Mouse (Mus musculus) neural tube, embryonic 10.5 days (tissue): Measurements from ENCODE around the gene Dynll1.
"Not testable (repeated sequence)": the region's sequence is repeated elsewhere in the genome, so short reads cannot be mapped to it uniquely, and the experiment has no call there.

Experiments used
- DNase-seq: peaks from one replicate; pipeline ENCODE4 v3.0.0-alpha.2; 2017; ENCODE audit warnings: low spot score; ENCODE audit errors: extremely low spot score

Dynll1 gene

GRCm38 (mm10) chr5:115312816-115313667, 12.2 kb upstream of the Dynll1 start:
- DNase-seq = no peak

GRCm38 (mm10) chr5:115312354-115312753, 11.6 kb upstream of the Dynll1 start:
- DNase-seq = no peak

GRCm38 (mm10) chr5:115302190-115302589, 1.4 kb upstream of the Dynll1 start:
- not testable (repeated sequence) for DNase-seq

GRCm38 (mm10) chr5:115301615-115302014, 816 bp upstream of the Dynll1 start:
- DNase-seq = no peak

GRCm38 (mm10) chr5:115300035-115300744, 609 bp downstream of the Dynll1 start:
- DNase-seq = no peak

- no peak for DNase-seq
Measured at GRCm38 (mm10) chr5:115296347-115296746, 4.5 kb downstream of the Dynll1 start.

GRCm38 (mm10) chr5:115294173-115294572, 6.6 kb downstream of the Dynll1 start:
- DNase-seq = no peak

GRCm38 (mm10) chr5:115284735-115285134, 16.1 kb downstream of the Dynll1 start:
- DNase-seq = no peak

GRCm38 (mm10) chr5:115280050-115280687, 20.6 kb downstream of the Dynll1 start:
- peak; percentile 21 for DNase-seq

GRCm38 (mm10) chr5:115279226-115280049, 21.4 kb downstream of the Dynll1 start, which contains the start of gene Coq5:
Coq5 (plus strand) TSS chr5:115279666.
- DNase-seq = peak; percentile 83

- no peak for DNase-seq
Measured at GRCm38 (mm10) chr5:115278785-115279184, 22.0 kb downstream of the Dynll1 start.

- DNase-seq = no peak
Measured at GRCm38 (mm10) chr5:115278053-115278452, 22.7 kb downstream of the Dynll1 start.

GRCm38 (mm10) chr5:115275998-115276397, 24.8 kb downstream of the Dynll1 start:
- peak; percentile 38 for DNase-seq

GRCm38 (mm10) chr5:115274771-115275170, 26.0 kb downstream of the Dynll1 start:
- no peak for DNase-seq

- DNase-seq = no peak
Measured at GRCm38 (mm10) chr5:115274353-115274752, 26.4 kb downstream of the Dynll1 start.

- DNase-seq = no peak
Measured at GRCm38 (mm10) chr5:115273549-115274135, 27.2 kb downstream of the Dynll1 start.

GRCm38 (mm10) chr5:115272812-115273548, 27.8 kb downstream of the Dynll1 start, which contains the start of gene Rnf10:
Rnf10 (minus strand) TSS chr5:115272898.
- DNase-seq = peak; percentile 99

GRCm38 (mm10) chr5:115271931-115272811, 28.6 kb downstream of the Dynll1 start:
- DNase-seq = peak; percentile 72

GRCm38 (mm10) chr5:115269969-115270368, 30.8 kb downstream of the Dynll1 start:
- DNase-seq = no peak
